Mouse (Mus musculus) right cerebral cortex, postnatal 4 days (tissue): ENCODE measurements at regions not wholly inside any gene's neighbourhood (a gene's known extent, or its start where the extent isn't known, plus 50 kb on each side); places are given as distances from the start of the nearest gene placed in this dataset.

ENCODE experiments used
- DNase-seq: peaks from one replicate; pipeline ENCODE4 v3.0.0-alpha.2; 2022

GRCm38 (mm10) chr7:79543231-79544071 is 74.0 kb downstream of the Rhcg start:
- DNase-seq: peak; percentile 60

DNA sequence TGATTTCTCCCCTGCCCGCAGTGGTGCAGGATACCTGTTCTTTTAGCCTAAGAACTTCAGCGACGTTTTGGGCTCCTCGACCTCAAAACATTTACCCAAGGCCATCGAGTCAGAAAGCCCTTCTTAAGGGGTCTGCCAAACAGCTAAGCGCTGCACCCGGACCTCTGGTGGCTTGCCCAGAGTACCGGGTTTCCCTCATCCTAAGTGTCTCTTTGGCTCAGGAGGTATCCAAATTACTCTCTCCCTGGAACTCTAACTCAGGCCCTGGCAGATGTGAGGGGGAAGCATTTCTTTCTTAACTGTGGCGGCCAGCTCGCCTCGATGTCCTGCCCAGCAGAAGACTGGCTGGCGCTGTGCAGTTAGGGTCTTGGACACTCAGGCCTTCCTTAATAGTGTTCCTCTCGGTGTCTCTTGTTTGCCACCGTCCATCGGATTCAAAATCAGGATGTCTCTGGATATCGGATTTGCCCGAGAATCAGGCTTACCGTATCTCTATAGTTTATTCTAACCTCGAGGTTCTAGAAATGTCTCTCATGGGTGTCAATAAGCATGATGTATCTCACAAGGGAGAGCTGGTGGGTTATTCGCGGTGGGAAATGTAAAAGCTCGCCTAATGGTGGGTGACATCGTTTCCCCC is 75.0 kb downstream of the Rhcg start:
- DNase-seq: no peak

GRCm38 (mm10) chr7:79540246-79540645 is 74.1 kb upstream of the Polg start:
- DNase-seq: no peak

DNA sequence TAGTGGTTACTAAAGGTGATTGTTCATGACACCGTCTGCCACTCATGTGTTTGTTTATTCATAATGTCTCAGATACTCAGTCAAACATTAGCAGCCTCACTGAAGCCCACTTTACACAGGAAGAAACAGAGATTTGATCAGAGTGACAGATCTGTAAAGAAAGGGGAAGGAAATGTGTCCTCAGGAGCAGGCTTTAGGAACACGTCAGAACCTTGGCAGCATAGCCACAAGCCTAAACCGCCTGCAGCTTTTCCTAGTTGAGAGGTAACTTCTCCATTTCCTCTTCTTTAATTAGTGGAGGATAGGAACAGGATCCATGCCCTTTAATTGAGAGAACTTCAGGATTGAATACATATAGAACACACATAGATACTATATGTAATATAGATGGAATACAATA is 73.3 kb upstream of the Polg start:
- DNase-seq: no peak

- peak; percentile 83 for DNase-seq
Observed at GRCm38 (mm10) chr7:79536157-79536641, 70.0 kb upstream of the Polg start.

- DNase-seq: peak; percentile 72
Observed at GRCm38 (mm10) chr7:79535251-79536111, 69.3 kb upstream of the Polg start.

DNA sequence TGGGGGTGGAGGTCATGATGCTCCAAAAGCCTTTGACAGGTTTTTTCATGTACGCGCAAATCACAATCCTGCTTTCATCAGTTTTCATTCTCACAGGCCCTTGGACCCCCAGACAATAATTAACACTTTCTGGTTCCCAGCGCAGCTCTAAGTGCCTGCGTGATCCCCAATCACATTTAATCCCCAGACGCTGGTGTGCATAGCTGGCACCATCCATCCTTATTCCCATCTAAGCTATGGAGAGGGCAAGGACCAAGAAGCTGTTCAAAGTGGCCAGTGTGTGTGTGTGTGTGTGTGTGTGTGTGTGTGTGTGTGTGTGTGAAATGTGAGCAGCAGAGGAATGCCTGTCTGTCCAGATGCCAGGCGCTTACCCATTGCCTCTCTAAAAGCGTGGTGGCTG is 68.7 kb upstream of the Polg start:
- peak; percentile 51 for DNase-seq

- DNase-seq: no peak
Observed at GRCm38 (mm10) chr7:79534381-79534780, 68.2 kb upstream of the Polg start.

- no peak for DNase-seq
Observed at GRCm38 (mm10) chr7:79532626-79533140, 66.5 kb upstream of the Polg start.

GRCm38 (mm10) chr7:79531551-79532356 is 65.6 kb upstream of the Polg start:
- peak; percentile 54 for DNase-seq

DNA sequence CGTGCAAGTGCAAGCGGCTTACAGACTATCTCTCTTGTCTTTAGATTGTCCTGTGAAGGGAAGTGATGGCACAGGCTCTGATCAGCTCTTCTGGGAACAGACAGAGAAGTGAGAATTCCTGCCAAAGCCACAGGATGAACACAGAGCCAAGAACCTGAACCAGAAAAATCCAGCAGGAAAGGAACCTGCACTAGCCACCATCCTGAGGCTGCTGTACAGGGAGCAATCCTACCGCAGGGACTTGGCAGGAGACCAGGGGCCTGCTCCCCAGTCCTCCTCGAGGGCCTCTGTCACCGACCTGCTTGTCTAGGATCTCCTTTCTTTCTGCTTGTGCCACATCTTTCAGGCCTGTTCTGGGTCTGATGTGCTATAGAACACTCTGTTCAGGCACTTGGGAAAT is 65.0 kb upstream of the Polg start:
- DNase-seq: no peak

- peak; percentile 42 for DNase-seq
Observed at GRCm38 (mm10) chr7:79529480-79529879, 63.3 kb upstream of the Polg start.

DNA sequence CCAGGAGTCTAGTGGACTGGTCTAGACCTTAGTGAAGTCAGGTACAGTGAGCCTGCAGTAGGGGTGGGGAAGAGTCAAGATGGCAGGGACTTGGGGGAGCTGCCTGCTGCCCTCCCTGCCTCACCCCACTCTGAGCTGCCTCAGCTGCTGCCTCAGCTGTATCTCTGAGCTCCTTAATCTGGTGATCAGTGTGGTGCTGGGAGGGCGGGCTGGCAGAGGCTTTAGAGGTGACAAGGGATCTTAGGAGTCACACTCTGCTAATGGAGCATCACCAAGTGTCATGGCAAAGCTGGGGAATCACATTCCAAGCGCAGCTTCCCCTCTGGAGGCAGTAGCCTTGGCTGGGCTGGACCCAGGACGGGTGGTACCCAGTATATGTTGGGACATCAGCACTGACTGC is 61.8 kb upstream of the Polg start:
- no peak for DNase-seq

DNA sequence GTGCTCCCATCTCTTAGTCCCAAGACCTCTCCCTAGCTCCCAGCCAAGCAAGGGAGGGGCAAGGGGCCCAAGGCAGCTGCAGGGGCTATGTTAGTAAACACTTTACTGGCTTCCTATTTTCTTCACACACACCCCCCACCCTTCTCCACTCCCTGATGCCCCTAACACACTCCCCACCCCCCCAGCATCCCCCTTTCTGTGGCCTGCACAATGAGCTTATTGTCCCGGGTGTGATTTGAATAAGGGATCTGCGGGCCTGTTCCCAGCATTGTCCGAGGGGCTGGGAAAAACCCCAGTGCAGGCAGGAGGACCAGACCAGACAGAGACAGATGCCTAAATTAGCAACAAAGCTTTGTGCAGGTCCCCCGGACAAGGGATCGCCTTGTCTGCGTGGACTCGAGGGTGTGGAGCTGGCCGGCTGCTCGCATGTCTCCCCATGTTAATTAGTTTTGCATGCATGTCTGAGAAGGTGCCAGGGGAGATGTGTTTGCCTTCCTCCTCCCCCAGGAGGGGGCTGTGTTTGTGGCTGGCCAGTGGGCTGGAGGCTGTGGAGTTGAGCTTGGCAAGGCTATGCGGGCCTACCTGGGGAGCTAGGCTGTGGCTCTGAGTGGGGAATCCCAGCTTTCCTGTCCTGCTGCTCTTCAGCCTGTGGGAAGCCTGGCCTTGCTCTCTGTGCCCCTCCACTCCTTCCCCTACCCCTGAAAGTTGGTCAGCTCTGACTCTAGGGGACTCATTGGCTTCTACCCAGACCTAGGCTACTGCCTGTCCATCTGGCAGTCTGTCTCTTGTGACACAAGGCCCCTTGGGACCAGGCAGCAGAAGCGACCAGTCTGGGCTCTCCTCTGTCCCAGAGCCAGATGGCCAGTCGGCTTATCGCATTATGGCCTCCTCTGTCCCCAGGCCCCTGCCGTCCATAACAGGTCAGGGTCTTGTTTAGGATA is 59.8 kb upstream of the Polg start:
- DNase-seq: no peak

DNA sequence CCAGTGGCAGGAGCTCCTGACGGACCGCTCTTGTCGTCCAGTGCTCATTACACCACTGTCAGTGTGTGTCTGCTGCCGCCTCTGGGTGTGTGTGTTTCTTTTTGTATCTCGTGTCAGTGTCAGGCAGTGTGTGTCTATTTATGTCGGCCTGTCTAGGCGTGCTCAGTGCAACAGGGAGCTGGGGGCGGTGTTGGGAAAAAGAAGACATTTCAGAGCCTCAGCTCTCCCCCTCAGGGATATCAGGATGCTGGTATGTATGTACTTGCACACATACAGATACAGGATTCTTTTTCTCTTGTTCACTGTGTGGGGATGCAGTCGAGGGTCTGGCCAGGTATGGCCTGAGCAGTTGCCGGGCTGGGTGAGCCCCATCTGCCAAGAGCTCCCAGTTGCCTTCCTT is 58.8 kb upstream of the Polg start:
- no peak for DNase-seq

DNA sequence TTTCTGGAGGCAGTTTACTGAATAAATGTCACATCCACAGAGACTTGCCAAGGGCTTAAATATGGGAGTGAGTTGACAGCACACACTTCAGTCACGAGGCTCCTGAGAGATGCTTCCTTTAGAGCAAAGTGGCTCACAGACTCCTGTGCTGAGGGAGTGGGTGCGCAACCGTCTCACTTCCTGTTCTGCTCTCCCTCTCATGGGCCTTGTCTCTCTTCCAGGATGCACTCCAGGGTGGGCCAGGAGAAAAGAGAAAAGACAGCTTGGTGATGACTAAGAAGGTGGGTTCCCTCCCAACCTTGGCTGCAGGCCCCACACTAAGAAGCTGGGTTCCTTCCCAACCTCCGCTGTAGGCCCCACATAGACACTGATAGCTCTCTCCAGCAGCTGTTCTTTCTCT is 57.5 kb upstream of the Polg start:
- DNase-seq: no peak

DNA sequence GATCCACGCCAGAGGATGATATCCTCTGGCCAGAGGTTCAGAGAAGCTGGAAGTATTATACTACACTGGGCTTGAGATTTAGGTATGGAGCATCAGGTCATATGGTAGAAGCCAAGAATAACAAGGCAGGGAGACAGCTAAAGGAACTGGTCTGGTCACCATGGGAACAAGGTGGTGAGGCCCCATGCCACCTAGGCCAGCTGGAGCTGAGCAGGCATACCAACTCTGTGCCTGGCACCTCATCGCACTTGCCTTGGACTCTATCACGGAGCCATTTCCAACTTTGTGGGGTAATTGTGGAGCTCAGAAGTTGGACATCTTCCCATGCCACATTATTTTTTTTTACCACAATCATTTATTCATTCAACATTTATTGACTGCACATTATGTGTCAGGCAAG is 55.9 kb upstream of the Polg start:
- no peak for DNase-seq

DNA sequence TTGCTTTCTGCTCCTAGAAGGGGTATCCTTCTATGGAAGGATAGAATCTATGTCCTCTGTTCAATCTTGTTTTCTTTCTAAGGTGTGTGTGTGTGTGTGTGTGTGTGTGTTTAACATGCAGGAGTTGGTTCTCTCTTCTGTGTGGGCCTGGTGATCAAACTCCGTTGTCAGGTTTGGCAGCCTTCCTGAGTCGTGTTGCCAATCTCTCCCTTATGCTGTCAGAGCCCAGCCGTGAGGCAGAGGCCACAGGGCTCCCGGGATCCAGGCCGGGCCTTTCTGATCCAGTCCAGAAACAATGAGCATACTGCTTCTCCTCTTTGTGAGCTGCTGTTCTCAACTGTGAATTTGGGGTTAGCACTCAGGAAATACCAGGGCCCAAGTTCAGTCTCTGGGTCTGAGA is 55.1 kb upstream of the Polg start:
- peak; percentile 62 for DNase-seq

DNA sequence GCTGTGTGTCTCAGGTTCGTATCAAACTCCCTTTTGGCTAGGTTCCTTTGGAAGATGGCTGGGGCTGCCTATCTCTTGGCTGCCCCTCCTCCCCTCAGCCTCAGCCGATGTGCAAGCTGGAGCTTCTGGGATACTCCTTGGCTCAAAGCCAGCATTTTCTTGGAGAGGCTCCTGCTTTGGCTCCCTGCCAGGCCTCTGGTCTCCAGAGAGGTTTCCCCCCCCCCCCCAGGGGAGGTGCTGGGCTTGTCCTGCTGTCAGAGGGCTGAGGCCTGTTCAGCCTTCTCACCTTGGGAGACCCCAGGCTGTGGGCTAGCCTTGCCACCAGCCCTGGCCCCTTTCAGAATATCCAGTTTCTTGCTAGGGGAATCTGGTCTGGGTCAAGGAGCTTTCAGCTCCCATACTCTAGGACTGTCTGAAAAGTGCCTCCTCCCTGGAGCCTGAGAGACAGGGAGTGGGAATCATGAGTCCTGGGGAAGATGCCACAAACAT is 54.1 kb upstream of the Polg start:
- peak; percentile 86 for DNase-seq

GRCm38 (mm10) chr7:79518928-79519327 is 52.8 kb upstream of the Polg start:
- DNase-seq: no peak
